Mouse (Mus musculus) stomach, postnatal 0 days (tissue): ENCODE results near the gene Tbc1d4. TPM values are rescaled to one million over a fixed set of nuclear protein-coding genes. Genes with fewer than 3 reads are reported as not detected.

Experiments used
- ATAC-seq: fragments of 200-750 bp; cut with Nextera tagmentation; 2 replicates; pipeline ENCODE4 v1.8.0; 2017; ENCODE audit not compliant: low FRiP score, low TSS enrichment
- DNase-seq: peaks from one replicate; pipeline ENCODE4 v3.0.0-alpha.2; 2016; ENCODE audit warnings: low spot score
- H3K27ac ChIP-seq: fragments of 300-500 bp; sonication (generic); replicated peaks from 2 replicates; pipeline ENCODE4 v1.5.1; 2014; ENCODE audit warnings: mild to moderate bottlenecking, control low read depth
- H3K27me3 ChIP-seq: fragments of 300-500 bp; sonication (generic); 2 replicates; pipeline ENCODE4 v1.6.1; 2014; ENCODE audit warnings: low read length; ENCODE audit not compliant: control insufficient read depth, insufficient read depth
- H3K36me3 ChIP-seq: fragments of 300-500 bp; sonication (generic); 2 replicates; pipeline ENCODE4 v1.6.1; 2014; ENCODE audit warnings: low read length, mixed read lengths; ENCODE audit not compliant: control insufficient read depth, insufficient read depth
- H3K4me1 ChIP-seq: fragments of 300-500 bp; sonication (generic); replicated peaks from 2 replicates; pipeline ENCODE4 v1.6.1; 2014; ENCODE audit warnings: antibody characterized with exemption; ENCODE audit not compliant: control insufficient read depth, insufficient read depth
- H3K4me2 ChIP-seq: fragments of 300-500 bp; sonication (generic); replicated peaks from 2 replicates; pipeline ENCODE4 v1.6.1; 2014; ENCODE audit warnings: low read depth, mild to moderate bottlenecking, control low read depth, moderate library complexity
- H3K4me3 ChIP-seq: fragments of 300-500 bp; sonication (generic); 2 replicates; pipeline ENCODE4 v1.5.1; 2014; ENCODE audit warnings: low read depth, low read length, control low read depth
- H3K9ac ChIP-seq: fragments of 300-500 bp; sonication (generic); 2 replicates; pipeline ENCODE4 v1.6.1; 2014; ENCODE audit warnings: mild to moderate bottlenecking, low read length, control low read depth, mixed read lengths
- H3K9me3 ChIP-seq: fragments of 300-500 bp; sonication (generic); 2 replicates; pipeline ENCODE4 v1.6.1; 2016; ENCODE audit warnings: low read length; ENCODE audit not compliant: control insufficient read depth
- CTCF ChIP-seq: IDR thresholded peaks from 2 replicates; pipeline ENCODE4 v1.5.1; 2016; ENCODE audit warnings: antibody characterized with exemption, low read depth, mild to moderate bottlenecking, moderate library complexity
- EP300 ChIP-seq: optimal IDR thresholded peaks from 2 replicates; pipeline ENCODE3; 2016; ENCODE audit warnings: antibody characterized with exemption
- WGBS: fragments of 180-500 bp; shearing (Covaris S2); extraction: QIAGEN DNeasy Blood & Tissue Kit; methylation state at CpG from one replicate; pipeline ENCODE4 v1.1.7; 2014; 5-methylcytosine and 5-hydroxymethylcytosine counted together
- polyA plus RNA-seq: library from polyadenylated mRNA; unstranded; fragments of >200 nt; fragmentation: Nextera tagmentation; extraction: Ambion mirVana; gene quantifications from 2 replicates; pipeline ENCODE4 v1.2.1, GENCODE M21; 2015

Tbc1d4 gene
- polyA plus RNA-seq, 1 experiment from 2014 or later: 3.9 TPM

DNA sequence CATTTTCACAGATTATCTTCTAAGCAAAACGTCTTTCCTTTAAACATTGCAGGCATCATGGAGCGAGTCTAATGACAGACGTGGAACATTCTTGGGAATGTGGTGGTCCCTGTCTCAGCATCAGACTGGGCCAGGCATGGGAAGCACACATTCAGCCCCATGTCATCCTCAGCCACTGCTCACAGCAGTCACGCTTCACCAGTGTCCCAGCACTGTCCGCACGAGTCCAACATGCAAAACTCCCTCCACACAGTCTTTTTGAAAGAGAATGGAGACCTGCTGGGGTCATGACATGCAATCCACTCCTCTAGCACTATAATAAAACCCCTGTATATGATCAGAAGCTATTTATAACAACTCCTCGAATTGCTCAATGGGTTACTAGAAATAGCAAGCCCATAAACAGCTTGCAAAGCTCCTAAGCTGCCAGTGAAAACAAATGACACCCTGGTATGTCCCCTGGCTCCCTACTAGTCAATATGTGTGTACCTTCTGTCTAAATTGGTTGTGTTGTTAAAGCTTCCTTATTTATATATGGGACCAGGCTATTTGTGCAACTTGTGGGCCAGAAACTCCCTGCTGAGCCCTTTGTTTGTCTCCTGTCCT, 76.8 kb downstream of the Tbc1d4 start:
- H3K36me3 ChIP-seq: no peaks in the 10 kb centered on the region
- no peaks in the 10 kb centered on the region for H3K4me1 ChIP-seq
- H3K9ac ChIP-seq: no peak overlapping the region
- TF ChIP-seq CTCF: no peak
- no peak for TF ChIP-seq EP300
- no peak for DNase-seq
- H3K27me3 ChIP-seq: no peaks in the 10 kb centered on the region
- H3K27ac ChIP-seq: no peak overlapping the region
- H3K4me3 ChIP-seq: no peak overlapping the region
- ATAC-seq: no peak
- no peaks in the 10 kb centered on the region for H3K9me3 ChIP-seq
- WGBS: 70% methylated on average over 7 of the region's 7 CpGs
- H3K4me2 ChIP-seq: no peak overlapping the region

DNA sequence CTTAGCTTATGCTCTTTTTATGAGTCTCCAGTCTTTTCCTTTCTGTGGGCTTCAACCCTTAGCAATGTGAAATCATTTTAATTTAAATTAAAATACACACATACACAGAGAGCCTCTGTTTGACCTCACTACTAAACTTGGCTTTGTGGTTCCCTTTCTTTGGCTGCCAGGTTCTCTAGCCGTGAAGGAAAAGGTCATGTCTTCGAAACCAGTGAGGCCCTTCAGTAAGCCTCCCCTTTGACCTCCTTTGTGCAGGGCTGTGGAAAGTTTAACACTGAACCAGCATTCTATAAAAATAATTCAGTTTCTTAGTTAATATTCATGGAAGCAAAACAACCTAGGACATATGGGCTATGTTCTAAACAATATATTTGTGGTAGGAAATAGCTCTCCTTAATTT, 78.5 kb downstream of the Tbc1d4 start:
- no peak for ATAC-seq

DNA sequence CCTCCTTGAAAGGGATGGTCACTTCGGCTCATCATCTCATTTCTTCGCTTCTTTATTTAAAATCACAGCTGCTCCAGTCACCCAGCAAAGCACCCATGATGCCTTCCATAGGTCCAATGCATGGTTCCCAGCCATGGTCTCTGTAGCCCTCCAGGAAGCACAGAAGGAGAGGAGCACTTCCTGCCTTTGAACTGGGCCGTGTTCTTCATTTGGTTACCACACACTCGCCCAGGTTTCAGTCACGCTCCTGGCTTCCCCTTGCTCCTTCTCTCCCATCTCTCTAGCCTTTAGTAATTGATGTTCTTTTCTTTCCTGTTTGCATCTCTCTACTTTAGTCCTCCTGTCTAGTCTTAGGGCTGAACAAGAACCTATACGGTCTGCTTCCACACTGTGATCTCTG, 79.8 kb downstream of the Tbc1d4 start:
- Histone ChIP-seq H3K9me3 (no peaks in the 10 kb centered on the region), H3K4me3 (no peak overlapping the region), H3K4me1 (no peaks in the 10 kb centered on the region), H3K9ac (no peak overlapping the region), H3K36me3 (no peaks in the 10 kb centered on the region), H3K27ac (no peak overlapping the region), H3K4me2 (no peak overlapping the region), H3K27me3 (no peaks in the 10 kb centered on the region)
- DNase-seq: no peak
- no peak for ATAC-seq
- 86% methylated on average over 6 of the region's 6 CpGs for WGBS
- no peak for TF ChIP-seq EP300
- TF ChIP-seq CTCF: no peak

More for the DNA sequence above, 78.5 kb downstream of the Tbc1d4 start:
- Histone ChIP-seq H3K4me3 (no peak overlapping the region), H3K27me3 (no peaks in the 10 kb centered on the region), H3K4me1 (no peaks in the 10 kb centered on the region), H3K27ac (no peak overlapping the region), H3K36me3 (no peaks in the 10 kb centered on the region), H3K9me3 (no peaks in the 10 kb centered on the region), H3K4me2 (no peak overlapping the region), H3K9ac (no peak overlapping the region)
- DNase-seq: no peak
- no peak for TF ChIP-seq CTCF
- no peak for TF ChIP-seq EP300
- WGBS: 60% methylated on average over 2 of the region's 2 CpGs

DNA sequence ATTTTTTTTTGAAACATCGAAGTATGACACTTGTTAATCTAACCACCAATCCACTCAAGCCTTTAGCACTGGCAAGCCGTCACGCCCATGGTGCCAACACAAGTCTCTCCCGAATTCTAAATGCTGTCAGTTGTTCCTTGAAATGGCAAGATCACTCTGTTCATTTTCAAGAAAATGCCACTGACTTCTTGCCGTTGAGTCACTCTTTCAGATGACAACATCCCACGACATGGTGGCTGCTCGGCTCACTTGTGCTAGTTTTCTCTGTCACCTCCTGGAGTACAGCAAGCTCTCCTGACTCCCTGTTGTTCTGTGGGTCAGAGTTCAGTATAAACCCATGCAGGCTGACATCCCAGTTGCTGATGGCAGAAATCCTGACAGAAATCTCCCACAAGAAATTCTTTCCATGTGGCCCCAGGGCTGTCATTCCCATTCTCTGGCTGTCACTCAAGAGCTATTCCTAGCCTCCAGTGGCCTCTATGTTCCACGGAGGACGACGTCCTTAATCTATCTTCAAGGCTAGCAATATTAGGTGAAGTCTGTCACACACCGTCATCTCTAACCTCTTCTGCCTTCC, 81.5 kb downstream of the Tbc1d4 start:
- Histone ChIP-seq H3K36me3 (no peaks in the 10 kb centered on the region), H3K27ac (no peak overlapping the region), H3K4me3 (no peak overlapping the region), H3K4me1 (no peaks in the 10 kb centered on the region), H3K4me2 (no peak overlapping the region), H3K27me3 (no peaks in the 10 kb centered on the region), H3K9ac (no peak overlapping the region), H3K9me3 (no peaks in the 10 kb centered on the region)
- no peak for ATAC-seq
- no peak for DNase-seq
- no peak for TF ChIP-seq CTCF
- no peak for TF ChIP-seq EP300
- WGBS: 80% methylated on average over 11 of the region's 11 CpGs

DNA sequence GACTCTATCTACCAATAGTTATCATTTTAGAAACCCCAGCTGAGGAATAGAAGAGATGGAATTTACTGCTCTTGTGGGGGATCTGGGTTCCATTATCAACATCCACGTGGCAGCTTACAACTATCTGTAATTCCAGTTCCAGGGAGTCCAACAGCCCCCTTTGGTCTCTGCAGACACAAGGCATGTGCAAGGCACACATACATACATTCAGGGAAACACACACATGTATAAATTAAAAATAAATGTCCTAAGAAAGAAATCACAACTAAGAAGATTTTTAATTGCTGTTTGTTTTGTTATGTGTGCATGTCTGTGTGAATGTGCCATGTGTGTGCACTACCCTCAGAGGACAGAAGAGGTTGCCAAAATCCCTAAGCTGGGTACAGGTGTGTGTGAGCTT, 82.5 kb downstream of the Tbc1d4 start:
- Histone ChIP-seq H3K4me3 (no peak overlapping the region), H3K4me1 (no peaks in the 10 kb centered on the region), H3K4me2 (no peak overlapping the region), H3K9me3 (no peaks in the 10 kb centered on the region), H3K9ac (no peak overlapping the region), H3K27me3 (no peaks in the 10 kb centered on the region), H3K27ac (no peak overlapping the region), H3K36me3 (no peaks in the 10 kb centered on the region)
- 58% methylated on average over 1 of the region's 1 CpGs for WGBS
- TF ChIP-seq EP300 (no peak), CTCF (no peak)
- no peak for ATAC-seq
- DNase-seq: no peak

DNA sequence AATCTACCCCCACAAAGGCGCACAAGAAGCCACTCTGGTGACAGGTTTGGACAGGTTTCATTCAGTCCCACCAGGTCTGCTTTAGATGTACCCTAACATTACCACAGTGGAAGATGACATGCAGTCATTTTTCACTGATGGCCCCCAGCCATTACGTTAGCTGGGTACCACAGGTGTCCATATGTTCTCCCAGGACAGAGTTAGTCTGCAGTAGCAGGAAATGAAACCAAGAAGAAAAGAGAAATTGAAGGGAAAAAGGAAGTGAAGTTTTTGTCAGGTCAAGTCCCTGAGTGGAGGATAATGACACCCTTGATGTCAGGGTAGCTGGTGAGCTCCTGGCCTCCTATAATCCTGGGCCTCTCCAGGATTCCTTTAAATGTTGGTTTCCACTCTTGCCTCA, 89.0 kb downstream of the Tbc1d4 start:
- no peaks in the 10 kb centered on the region for H3K4me1 ChIP-seq
- H3K4me3 ChIP-seq: no peak overlapping the region
- ATAC-seq (no peak), DNase-seq (no peak)
- TF ChIP-seq CTCF (no peak), EP300 (no peak)
- WGBS: 78% methylated on average over 2 of the region's 2 CpGs
- no peak overlapping the region for H3K27ac ChIP-seq
- H3K36me3 ChIP-seq: no peaks in the 10 kb centered on the region
- no peaks in the 10 kb centered on the region for H3K9me3 ChIP-seq
- no peaks in the 10 kb centered on the region for H3K27me3 ChIP-seq
- H3K4me2 ChIP-seq: no peak overlapping the region
- no peak overlapping the region for H3K9ac ChIP-seq
